Mouse (Mus musculus) skeletal muscle tissue, adult 2 months (tissue): Measurements from ENCODE around the gene Lrch2.
A peak's percentile ranks its signal among the peaks of the same experiment; 100 is the strongest.
"Not testable (repeated sequence)": the region's sequence is repeated elsewhere in the genome, so short reads cannot be mapped to it uniquely, and the experiment has no call there.

ENCODE experiments used
- DNase-seq: peaks from one replicate; pipeline ENCODE4 v3.0.0-alpha.2; 2012; ENCODE audit warnings: low read depth, low spot score

Lrch2 gene

GRCm38 (mm10) chrX:147553421-147554201 is at the start of gene Lrch2:
Lrch2 (minus strand) TSS chrX:147554081.
- peak; percentile 0 for DNase-seq

GRCm38 (mm10) chrX:147540934-147541870 is 12.7 kb downstream of the Lrch2 start:
- no peak for DNase-seq

GRCm38 (mm10) chrX:147538377-147538776 is 15.5 kb downstream of the Lrch2 start:
- no peak for DNase-seq

- not testable (repeated sequence) for DNase-seq
Observed at GRCm38 (mm10) chrX:147537117-147537516, 16.8 kb downstream of the Lrch2 start.

GRCm38 (mm10) chrX:147535616-147536015 is 18.3 kb downstream of the Lrch2 start:
- no peak for DNase-seq

GRCm38 (mm10) chrX:147531675-147532074 is 22.2 kb downstream of the Lrch2 start:
- DNase-seq = no peak

- no peak for DNase-seq
Observed at GRCm38 (mm10) chrX:147527646-147528172, 26.2 kb downstream of the Lrch2 start.

- DNase-seq = no peak
Observed at GRCm38 (mm10) chrX:147489551-147489950, 64.3 kb downstream of the Lrch2 start.

GRCm38 (mm10) chrX:147453610-147454009 is 100.3 kb downstream of the Lrch2 start, which contains the start of gene Vmn1r239-ps:
Vmn1r239-ps (minus strand) TSS chrX:147453710.
- not testable (repeated sequence) for DNase-seq

- DNase-seq = no peak
Observed at GRCm38 (mm10) chrX:147443386-147443785, 110.5 kb downstream of the Lrch2 start.

GRCm38 (mm10) chrX:147435400-147435799 is 118.5 kb downstream of the Lrch2 start:
- DNase-seq = no peak

- peak; percentile 54 for DNase-seq
Observed at GRCm38 (mm10) chrX:147429753-147430152, 124.1 kb downstream of the Lrch2 start.

- DNase-seq = no peak
Observed at GRCm38 (mm10) chrX:147429129-147429528, 124.8 kb downstream of the Lrch2 start, which contains the start of gene Il13ra2. Il13ra2 (minus strand) TSS chrX:147429192.
